Mouse (Mus musculus) kidney, postnatal 0 days (tissue): Measurements from ENCODE around the gene Cdk2. TPM values are rescaled to one million over a fixed set of nuclear protein-coding genes. Genes with fewer than 3 reads are reported as not detected.

Experiments used
- ATAC-seq: fragments of 200-750 bp; cut with Nextera tagmentation; replicated peaks from 2 replicates; pipeline ENCODE4 v1.8.0; 2017; ENCODE audit warnings: low read depth, moderate number of reproducible peaks, moderate TSS enrichment, moderate library complexity; ENCODE audit not compliant: low FRiP score
- DNase-seq: peaks from one replicate; pipeline ENCODE4 v3.0.0-alpha.2; 2016; ENCODE audit warnings: low spot score
- H3K27ac ChIP-seq: fragments of 300-500 bp; sonication (generic); 2 replicates; pipeline ENCODE4 v1.5.1; 2014; ENCODE audit warnings: mild to moderate bottlenecking
- H3K27me3 ChIP-seq: fragments of 300-500 bp; sonication (generic); 2 replicates; pipeline ENCODE4 v1.6.1; 2014; ENCODE audit warnings: low read length, mixed read lengths; ENCODE audit not compliant: insufficient read depth
- H3K36me3 ChIP-seq: fragments of 300-500 bp; sonication (generic); 2 replicates; pipeline ENCODE4 v1.6.1; 2014; ENCODE audit warnings: low read length, mixed read lengths; ENCODE audit not compliant: insufficient read depth
- H3K4me1 ChIP-seq: fragments of 300-500 bp; sonication (generic); replicated peaks from 2 replicates; pipeline ENCODE4 v1.6.1; 2014; ENCODE audit warnings: antibody characterized with exemption, low read length, mixed read lengths; ENCODE audit not compliant: insufficient read depth
- H3K4me2 ChIP-seq: fragments of 300-500 bp; sonication (generic); 2 replicates; pipeline ENCODE4 v1.6.1; 2014; ENCODE audit warnings: mild to moderate bottlenecking, low read length, moderate library complexity, mixed read lengths
- H3K4me3 ChIP-seq: fragments of 300-500 bp; sonication (generic); replicated peaks from 2 replicates; pipeline ENCODE4 v1.5.1; 2014; ENCODE audit warnings: low read depth, low read length
- H3K9ac ChIP-seq: fragments of 300-500 bp; sonication (generic); 2 replicates; pipeline ENCODE4 v1.6.1; 2014; ENCODE audit warnings: low read depth, low read length
- H3K9me3 ChIP-seq: fragments of 300-500 bp; sonication (generic); replicated peaks from 2 replicates; pipeline ENCODE4 v1.6.1; 2016; ENCODE audit warnings: low read length, inconsistent platforms, mixed read lengths
- CTCF ChIP-seq: IDR thresholded peaks from 2 replicates; pipeline ENCODE4 v1.5.1; 2016; ENCODE audit warnings: antibody characterized with exemption, low read depth, mild to moderate bottlenecking, moderate library complexity
- WGBS: fragments of 180-500 bp; shearing (Covaris S2); extraction: QIAGEN DNeasy Blood & Tissue Kit; methylation state at CpG from one replicate; pipeline ENCODE4 v1.1.7; 2014; 5-methylcytosine and 5-hydroxymethylcytosine counted together
- polyA plus RNA-seq: library from polyadenylated mRNA; unstranded; fragments of >200 nt; fragmentation: Nextera tagmentation; extraction: Ambion mirVana; gene quantifications from 2 replicates; pipeline ENCODE4 v1.2.1, GENCODE M21; 2015

Gene Cdk2
- polyA plus RNA-seq: 55.9 and 66.3 TPM in 2 replicates

DNA sequence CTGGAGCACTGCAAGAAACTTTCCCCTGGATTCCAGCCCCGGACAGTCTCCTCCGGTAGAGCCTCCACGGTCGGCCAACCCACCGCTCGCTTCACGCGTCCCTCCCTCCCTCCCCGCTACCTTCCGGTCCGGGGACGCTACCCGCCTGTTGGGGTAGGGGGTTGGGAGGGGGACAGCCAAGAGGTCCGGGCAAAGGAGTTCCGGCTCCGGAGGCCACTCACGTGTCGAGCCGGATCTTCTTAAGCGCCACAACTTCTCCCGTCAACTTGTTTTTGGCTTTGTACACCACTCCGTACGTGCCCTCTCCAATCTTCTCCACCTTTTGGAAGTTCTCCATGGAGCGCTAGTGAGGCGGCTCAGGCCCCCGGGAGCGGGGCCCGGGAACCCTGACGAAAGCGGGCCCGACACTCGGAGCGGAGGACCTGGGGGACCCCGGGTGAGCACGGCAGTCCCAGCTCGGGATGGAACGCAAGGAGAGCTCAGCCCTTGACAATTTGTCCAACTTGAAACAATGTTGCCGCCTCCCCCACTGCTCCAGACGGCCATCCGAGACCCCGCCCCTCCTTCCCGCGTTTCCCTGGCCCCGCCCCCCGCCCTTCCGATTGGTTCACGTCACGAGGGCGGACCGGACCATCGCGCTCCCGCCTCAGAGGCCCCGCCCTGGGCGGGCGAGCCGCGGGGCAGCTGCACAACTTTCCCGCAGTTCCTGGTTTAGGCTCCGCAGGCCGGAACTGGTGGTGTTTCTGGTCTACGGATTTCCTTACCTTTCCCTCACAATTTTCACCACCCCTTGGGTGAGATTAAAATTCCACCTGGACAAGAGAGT lies at the start of gene Cdk2:
TSS of gene Cdk2 (minus strand) at position 541 of the 826 bp plus-strand sequence.
- H3K36me3 ChIP-seq: peaks cover 19% of the 10 kb centered on the region; the same call in 1 of the 2 replicates
- H3K4me2 ChIP-seq: peak within 1 kb of the TSS; percentile 75
- DNase-seq (peak; percentile 95), ATAC-seq (peak; percentile 94)
- peak within 1 kb of the TSS; percentile 71 for H3K4me3 ChIP-seq
- peaks cover 10% of the 10 kb centered on the region; the same call in 1 of the 2 replicates for H3K4me1 ChIP-seq
- H3K9me3 ChIP-seq: no peaks in the 10 kb centered on the region
- WGBS: under 1% methylated on average over 62 of the region's 62 CpGs
- H3K27ac ChIP-seq: peak within 1 kb of the TSS; percentile 94
- H3K9ac ChIP-seq: peak within 1 kb of the TSS; percentile 79
- no peak for TF ChIP-seq CTCF
- no peaks in the 10 kb centered on the region for H3K27me3 ChIP-seq

DNA sequence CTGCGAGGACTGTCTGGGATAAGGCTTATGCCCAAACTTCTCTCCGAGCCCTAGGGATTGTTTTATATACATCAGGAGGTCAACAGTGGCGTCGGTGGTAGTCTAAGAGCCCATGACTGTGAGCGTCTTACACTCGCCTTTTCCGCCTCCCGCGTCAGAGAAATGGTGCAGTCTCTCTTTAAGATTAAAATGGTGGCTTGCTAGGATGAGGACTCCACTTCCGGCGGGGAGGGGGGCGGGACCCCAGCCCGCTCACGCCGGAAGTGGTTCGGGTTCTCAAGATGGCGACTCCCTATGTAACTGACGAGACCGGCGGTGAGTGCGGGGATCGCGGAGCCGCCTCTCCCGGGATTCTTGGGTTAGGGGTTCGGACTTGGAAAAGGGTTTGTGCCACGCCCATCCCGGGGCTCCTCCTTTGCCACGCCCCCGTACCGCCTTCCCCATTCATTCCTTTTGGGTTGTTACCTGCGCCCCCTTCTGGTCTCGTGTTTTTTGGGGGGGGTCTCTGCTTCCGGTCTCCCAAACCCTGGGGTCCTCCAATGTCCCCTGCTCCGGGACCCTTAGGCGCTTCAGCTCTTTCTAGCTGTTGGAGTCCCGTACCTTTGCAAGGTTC lies 43.5 kb upstream of the Cdk2 start:
- WGBS: under 1% methylated on average over 37 of the region's 37 CpGs
- DNase-seq (peak; percentile 95), ATAC-seq (peak; percentile 86)
- Histone ChIP-seq H3K36me3 (no peaks in the 10 kb centered on the region), H3K27me3 (no peaks in the 10 kb centered on the region), H3K4me3 (peak overlapping the region; percentile 72), H3K27ac (peak overlapping the region; percentile 99), H3K9me3 (no peaks in the 10 kb centered on the region), H3K4me1 (peaks cover 19% of the 10 kb centered on the region), H3K9ac (peak overlapping the region; percentile 79), H3K4me2 (peak overlapping the region; percentile 85)
- TF ChIP-seq CTCF: peak; percentile 56; the same call in 1 of the 2 replicates

DNA sequence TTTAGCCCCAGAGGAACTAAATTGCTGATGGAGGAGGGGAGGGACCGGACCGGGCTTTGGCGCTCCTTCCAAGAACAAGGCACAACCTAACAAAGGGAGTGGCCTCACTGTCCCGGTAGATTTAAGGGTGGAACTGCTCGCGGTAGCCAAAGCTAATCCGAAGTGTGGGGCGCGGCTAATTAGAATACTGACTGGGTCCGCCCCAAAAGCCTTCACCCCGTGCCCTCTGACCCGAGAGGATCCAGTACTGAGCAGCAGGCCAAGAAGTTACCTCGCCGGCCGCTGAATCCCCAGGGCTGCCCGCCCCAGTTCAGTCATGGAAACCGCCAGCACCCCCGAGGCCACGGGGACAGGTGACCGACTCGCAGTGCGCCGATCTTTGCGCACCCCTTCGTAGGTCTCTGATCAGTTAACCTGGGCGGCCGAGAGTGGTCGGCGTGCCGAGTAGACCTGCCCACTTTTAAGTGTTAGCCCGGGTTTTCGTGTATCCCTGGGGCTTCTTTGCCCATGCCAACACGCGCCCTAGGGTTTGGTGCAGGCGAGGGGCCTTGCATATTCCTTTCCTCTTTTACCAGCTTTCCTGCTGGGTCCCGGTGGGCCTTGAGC lies 42.9 kb upstream of the Cdk2 start, which contains the start of gene Pym1:
TSS of gene Pym1 (plus strand) at position 244 of the 606 bp plus-strand sequence.
- Histone ChIP-seq H3K4me2 (peak within 1 kb of the TSS; percentile 85), H3K9me3 (no peaks in the 10 kb centered on the region), H3K4me1 (peaks cover 25% of the 10 kb centered on the region), H3K36me3 (no peaks in the 10 kb centered on the region), H3K4me3 (peak within 1 kb of the TSS; percentile 72), H3K27me3 (no peaks in the 10 kb centered on the region), H3K9ac (peak within 1 kb of the TSS; percentile 79), H3K27ac (peak within 1 kb of the TSS; percentile 99)
- ATAC-seq (peak; percentile 83), DNase-seq (peak; percentile 91)
- TF ChIP-seq CTCF: no peak
- under 1% methylated on average over 36 of the region's 36 CpGs for WGBS

DNA sequence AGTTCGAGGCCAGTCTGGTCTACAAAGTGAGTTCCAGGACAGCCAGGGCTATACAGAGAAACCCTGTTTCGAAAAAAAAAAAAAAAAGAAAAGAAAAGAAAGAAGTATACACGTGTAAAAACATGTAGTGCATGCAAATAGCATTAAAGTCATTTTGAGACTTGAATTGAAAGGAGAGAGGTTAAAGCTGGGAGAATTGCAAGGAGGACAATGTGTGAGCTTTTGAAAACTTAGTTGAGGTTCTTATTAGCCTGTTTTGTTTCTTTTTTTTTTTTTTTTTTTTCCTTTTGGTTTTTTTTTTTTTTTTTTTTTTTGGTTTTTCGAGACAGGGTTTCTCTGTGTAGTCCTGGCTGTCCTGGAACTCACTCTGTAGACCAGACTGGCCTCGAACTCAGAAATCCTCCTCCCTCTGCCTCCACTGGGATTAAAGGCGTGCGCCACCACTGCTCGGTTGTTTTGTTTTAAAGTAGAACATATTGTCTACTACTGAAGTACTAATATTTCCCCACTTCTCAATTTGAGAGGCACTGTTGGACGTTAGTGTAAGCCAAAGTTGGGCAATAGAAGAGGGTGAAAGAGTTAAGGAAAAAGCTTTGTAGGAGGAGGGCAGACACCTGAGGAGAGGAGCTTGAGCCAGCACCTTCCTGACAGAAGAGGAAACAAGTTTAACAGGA lies 42.3 kb upstream of the Cdk2 start:
- no peaks in the 10 kb centered on the region for H3K9me3 ChIP-seq
- peak overlapping the region; percentile 99 for H3K27ac ChIP-seq
- H3K9ac ChIP-seq: peak overlapping the region; percentile 79
- H3K27me3 ChIP-seq: no peaks in the 10 kb centered on the region
- H3K36me3 ChIP-seq: no peaks in the 10 kb centered on the region
- peak overlapping the region; percentile 72 for H3K4me3 ChIP-seq
- peaks cover 28% of the 10 kb centered on the region for H3K4me1 ChIP-seq
- ATAC-seq (no peak), DNase-seq (no peak)
- no peak for TF ChIP-seq CTCF
- peak overlapping the region; percentile 85 for H3K4me2 ChIP-seq
- 41% methylated on average over 9 of the region's 9 CpGs for WGBS

DNA sequence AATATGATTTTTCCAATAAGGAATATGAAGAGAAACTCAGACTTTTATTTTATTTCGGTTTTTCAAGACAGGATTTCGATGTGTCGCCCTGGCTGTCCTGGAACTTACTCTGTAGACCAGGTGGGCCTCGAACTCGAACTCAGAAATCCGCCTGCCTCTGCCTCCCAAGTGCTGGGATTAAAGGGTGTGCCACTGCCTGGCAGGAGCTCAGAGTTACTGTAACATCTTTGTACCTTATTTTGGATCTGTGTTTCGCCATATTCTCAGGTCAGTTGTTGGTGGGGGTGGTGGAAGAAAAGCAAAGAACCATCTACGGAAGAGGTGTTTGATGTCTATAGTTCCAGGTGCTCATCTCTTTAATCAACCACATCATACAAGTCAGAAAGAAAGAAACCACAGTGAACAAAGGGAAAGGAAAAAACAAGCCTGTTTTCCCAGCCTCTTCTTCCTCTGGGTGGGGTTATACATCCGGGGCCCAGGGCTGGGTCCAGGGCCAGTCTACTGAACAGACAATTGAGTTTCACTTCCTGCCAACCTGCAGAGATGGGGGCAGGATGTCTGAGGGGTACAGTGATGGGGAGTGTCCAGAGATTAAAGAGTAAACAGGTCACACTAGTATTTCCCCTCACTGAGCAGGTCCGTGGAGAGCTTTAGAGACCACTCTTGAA lies 41.2 kb upstream of the Cdk2 start:
- TF ChIP-seq CTCF: no peak
- 92% methylated on average over 10 of the region's 10 CpGs for WGBS
- DNase-seq: no peak
- Histone ChIP-seq H3K9ac (no peak overlapping the region), H3K4me1 (peaks cover 28% of the 10 kb centered on the region), H3K36me3 (no peaks in the 10 kb centered on the region), H3K4me2 (no peak overlapping the region), H3K9me3 (no peaks in the 10 kb centered on the region), H3K27ac (no peak overlapping the region), H3K27me3 (no peaks in the 10 kb centered on the region), H3K4me3 (no peak overlapping the region)
- no peak for ATAC-seq
